Mouse (Mus musculus) limb, embryonic 10.5 days (tissue): Measurements from ENCODE around the gene Fam72a. TPM values are rescaled to one million over a fixed set of nuclear protein-coding genes. Genes with fewer than 3 reads are reported as not detected.

Experiments
- DNase-seq: peaks from one replicate; pipeline ENCODE4 v3.0.0-alpha.2; 2017; ENCODE audit warnings: low spot score
- H3K27ac ChIP-seq: fragments of 300-500 bp; sonication (generic); 2 replicates; pipeline ENCODE4 v1.5.1; 2016; ENCODE audit warnings: mild to moderate bottlenecking
- H3K27me3 ChIP-seq: fragments of 300-500 bp; sonication (generic); 2 replicates; pipeline ENCODE4 v1.6.1; 2016; ENCODE audit warnings: low read depth, mild to moderate bottlenecking; ENCODE audit not compliant: poor library complexity, severe bottlenecking
- H3K36me3 ChIP-seq: fragments of 300-500 bp; sonication (generic); 2 replicates; pipeline ENCODE4 v1.6.1; 2016; ENCODE audit warnings: mild to moderate bottlenecking, moderate library complexity
- H3K4me1 ChIP-seq: fragments of 300-500 bp; sonication (generic); 2 replicates; pipeline ENCODE4 v1.6.1; 2016
- H3K4me3 ChIP-seq: fragments of 300-500 bp; sonication (generic); 2 replicates; pipeline ENCODE4 v1.5.1; 2016; ENCODE audit warnings: mild to moderate bottlenecking, moderate library complexity
- H3K9me3 ChIP-seq: fragments of 300-500 bp; sonication (generic); replicated peaks from 2 replicates; pipeline ENCODE4 v1.6.1; 2016; ENCODE audit warnings: mild to moderate bottlenecking
- WGBS: fragments of 180-500 bp; shearing (Covaris S2); methylation state at CpG from one replicate; pipeline ENCODE4 v1.1.7; 2016; 5-methylcytosine and 5-hydroxymethylcytosine counted together
- microRNA-seq: library from miRNA; unstranded; fragments of <30 nt; microRNA quantifications from one replicate; pipeline ENCODE4, GENCODE M21; 2017
- polyA plus RNA-seq: library from polyadenylated mRNA; unstranded; fragments of >200 nt; fragmentation: Nextera tagmentation; extraction: Ambion mirVana; gene quantifications from 2 replicates; pipeline ENCODE4 v1.2.1, GENCODE M21; 2016

Gene Fam72a
- polyA plus RNA-seq, 1 experiment from 2014 or later = 4.6 TPM

- no peak for DNase-seq
- Histone ChIP-seq H3K9me3 (no peaks in the 10 kb centered on the region), H3K36me3 (no peaks in the 10 kb centered on the region), H3K27me3 (no peaks in the 10 kb centered on the region), H3K27ac (no peak overlapping the region), H3K4me3 (no peak overlapping the region), H3K4me1 (no peaks in the 10 kb centered on the region)
- 95% methylated on average over 4 of the region's 4 CpGs for WGBS
Observed at GRCm38 (mm10) chr1:131570391-131570790, 42.7 kb downstream of the Fam72a start.

- H3K27me3 ChIP-seq = no peaks in the 10 kb centered on the region
- H3K36me3 ChIP-seq = no peaks in the 10 kb centered on the region
- no peak overlapping the region for H3K4me3 ChIP-seq
- no peaks in the 10 kb centered on the region for H3K9me3 ChIP-seq
- DNase-seq = peak; percentile 69
- H3K4me1 ChIP-seq = no peaks in the 10 kb centered on the region
- no peak overlapping the region for H3K27ac ChIP-seq
- 91% methylated on average over 14 of the region's 14 CpGs for WGBS
Observed at GRCm38 (mm10) chr1:131573721-131574120, 46.0 kb downstream of the Fam72a start.

- Histone ChIP-seq H3K9me3 (no peaks in the 10 kb centered on the region), H3K27me3 (no peaks in the 10 kb centered on the region), H3K36me3 (no peaks in the 10 kb centered on the region), H3K27ac (no peak overlapping the region), H3K4me3 (no peak overlapping the region), H3K4me1 (peaks cover 7% of the 10 kb centered on the region; the same call in 1 of the 2 replicates)
- DNase-seq = no peak
- 77% methylated on average over 17 of the region's 17 CpGs for WGBS
Observed at GRCm38 (mm10) chr1:131578943-131579680, 51.4 kb downstream of the Fam72a start.

- DNase-seq = no peak
- H3K27ac ChIP-seq = no peak overlapping the region
Observed at GRCm38 (mm10) chr1:131580389-131580788, 52.7 kb downstream of the Fam72a start.

GRCm38 (mm10) chr1:131583598-131583997 lies 55.9 kb downstream of the Fam72a start:
- Histone ChIP-seq H3K36me3 (no peaks in the 10 kb centered on the region), H3K4me1 (peaks cover 7% of the 10 kb centered on the region; the same call in 1 of the 2 replicates), H3K4me3 (no peak overlapping the region), H3K9me3 (no peaks in the 10 kb centered on the region), H3K27ac (no peak overlapping the region), H3K27me3 (no peaks in the 10 kb centered on the region)
- no peak for DNase-seq
- WGBS = 95% methylated on average over 3 of the region's 3 CpGs

More at GRCm38 (mm10) chr1:131580389-131580788, 52.7 kb downstream of the Fam72a start:
- Histone ChIP-seq H3K27me3 (no peaks in the 10 kb centered on the region), H3K4me1 (peaks cover 7% of the 10 kb centered on the region; the same call in 1 of the 2 replicates), H3K9me3 (no peaks in the 10 kb centered on the region), H3K36me3 (no peaks in the 10 kb centered on the region), H3K4me3 (no peak overlapping the region)
- 59% methylated on average over 4 of the region's 4 CpGs for WGBS

- Histone ChIP-seq H3K27ac (no peak overlapping the region), H3K27me3 (no peaks in the 10 kb centered on the region), H3K4me1 (no peaks in the 10 kb centered on the region), H3K36me3 (no peaks in the 10 kb centered on the region), H3K9me3 (no peaks in the 10 kb centered on the region), H3K4me3 (no peak overlapping the region)
- DNase-seq = no peak
- 85% methylated on average over 8 of the region's 8 CpGs for WGBS
Observed at GRCm38 (mm10) chr1:131586836-131587235, 59.1 kb downstream of the Fam72a start.

Small RNAs within 50 kb of the gene (microRNA-seq; reads per million reads assigned to microRNA genes)
- gene Gm24273 = not detected

Other genes with a start within 250 kb of the Fam72a start
- gene Ikbke, start 248.3 kb upstream of the Fam72a start, polyA plus RNA-seq = 1.3 TPM in 2 replicates
- gene Srgap2, start 551 bp upstream of the Fam72a start, polyA plus RNA-seq = 16.5 and 17.2 TPM in 2 replicates
- gene Avpr1b, start 71.3 kb downstream of the Fam72a start, polyA plus RNA-seq = not detected in 2 replicates
- not detected in 2 replicates for gene Ctse, start 110.4 kb downstream of the Fam72a start, polyA plus RNA-seq
- gene Rab7b, start 160.8 kb downstream of the Fam72a start, polyA plus RNA-seq = 0.63 and 0.65 TPM in 2 replicates
- 0.08 TPM in 1 of 2 replicates, not detected in the other for gene Slc26a9, start 216.1 kb downstream of the Fam72a start, polyA plus RNA-seq